Mouse (Mus musculus) B cell, adult 2 months (primary cell): Measurements from ENCODE around the gene Samd4.

Source experiments
- DNase-seq, 2 experiments: peaks; one replicate each; pipeline ENCODE4 v3.0.0; 2022

Samd4 gene

GRCm38 (mm10) chr14:46959166-46959721 is 76.6 kb downstream of the Samd4 start:
- no peak for DNase-seq

GRCm38 (mm10) chr14:46959831-46960230 is 77.2 kb downstream of the Samd4 start:
- no peak for DNase-seq

GRCm38 (mm10) chr14:46962832-46963231 is 80.2 kb downstream of the Samd4 start:
- DNase-seq = no peak

GRCm38 (mm10) chr14:46964074-46964872 is 81.6 kb downstream of the Samd4 start:
- no peak for DNase-seq

GRCm38 (mm10) chr14:46966206-46966605 is 83.6 kb downstream of the Samd4 start:
- DNase-seq = no peak

GRCm38 (mm10) chr14:46968046-46968445 is 85.4 kb downstream of the Samd4 start:
- DNase-seq = no peak

- no peak for DNase-seq
These were observed 88.0 kb downstream of the Samd4 start for GRCm38 (mm10) chr14:46970673-46971072.

- no peak for DNase-seq
These were observed 89.1 kb downstream of the Samd4 start for GRCm38 (mm10) chr14:46971802-46972201.

GRCm38 (mm10) chr14:46974874-46975273 is 92.2 kb downstream of the Samd4 start:
- no peak for DNase-seq

- no peak for DNase-seq
These were observed 93.3 kb downstream of the Samd4 start for GRCm38 (mm10) chr14:46975969-46976368.

- DNase-seq = no peak
These were observed 94.1 kb downstream of the Samd4 start for GRCm38 (mm10) chr14:46976712-46977111.

GRCm38 (mm10) chr14:46977660-46978059 is 95.0 kb downstream of the Samd4 start:
- no peak for DNase-seq

GRCm38 (mm10) chr14:46979172-46979571 is 96.5 kb downstream of the Samd4 start:
- DNase-seq = no peak

GRCm38 (mm10) chr14:46980736-46981438 is 98.2 kb downstream of the Samd4 start:
- DNase-seq = no peak

- no peak for DNase-seq
These were observed 99.5 kb downstream of the Samd4 start for GRCm38 (mm10) chr14:46982106-46982505.

- DNase-seq = no peak
These were observed 102.0 kb downstream of the Samd4 start for GRCm38 (mm10) chr14:46984542-46985125.

- DNase-seq = no peak
These were observed 107.0 kb downstream of the Samd4 start for GRCm38 (mm10) chr14:46989694-46990093.

- no peak for DNase-seq
These were observed 107.8 kb downstream of the Samd4 start for GRCm38 (mm10) chr14:46990450-46990849.

GRCm38 (mm10) chr14:46994704-46995103 is 112.0 kb downstream of the Samd4 start:
- DNase-seq = no peak

GRCm38 (mm10) chr14:46999321-47000025 is 116.8 kb downstream of the Samd4 start:
- no peak for DNase-seq

- peak; percentile 1 to 2 for DNase-seq
These were observed 117.6 kb downstream of the Samd4 start for GRCm38 (mm10) chr14:47000096-47000736.
